Mouse (Mus musculus) thymus, postnatal 25 days (tissue): ENCODE measurements at regions not wholly inside any gene's neighbourhood (a gene's known extent, or its start where the extent isn't known, plus 50 kb on each side); places are given as distances from the start of the nearest gene placed in this dataset.
"Not testable (repeated sequence)": the region's sequence is repeated elsewhere in the genome, so short reads cannot be mapped to it uniquely, and the experiment has no call there.

ENCODE experiments used
- DNase-seq: peaks from one replicate; pipeline ENCODE4 v3.0.0; 2022

DNA sequence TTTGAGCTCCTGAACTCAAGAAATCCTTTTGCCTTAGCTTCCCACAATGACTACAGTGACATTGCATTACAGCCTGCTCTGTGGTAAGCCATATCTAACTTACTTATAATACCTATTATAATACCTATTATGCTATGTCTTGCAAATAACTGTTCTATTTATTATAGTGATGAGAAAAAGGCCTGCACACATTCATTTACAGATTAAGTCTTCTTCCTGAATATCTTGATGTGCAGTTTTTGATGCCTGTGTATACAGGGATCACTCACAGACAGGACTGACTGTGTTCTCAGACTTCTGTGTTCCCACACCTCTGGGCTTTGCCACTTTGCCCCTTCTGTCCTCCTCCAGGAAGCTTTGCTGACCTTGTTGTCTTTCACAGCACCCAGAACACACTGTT is 102.8 kb upstream of the Dlg1 start:
- no peak for DNase-seq

DNA sequence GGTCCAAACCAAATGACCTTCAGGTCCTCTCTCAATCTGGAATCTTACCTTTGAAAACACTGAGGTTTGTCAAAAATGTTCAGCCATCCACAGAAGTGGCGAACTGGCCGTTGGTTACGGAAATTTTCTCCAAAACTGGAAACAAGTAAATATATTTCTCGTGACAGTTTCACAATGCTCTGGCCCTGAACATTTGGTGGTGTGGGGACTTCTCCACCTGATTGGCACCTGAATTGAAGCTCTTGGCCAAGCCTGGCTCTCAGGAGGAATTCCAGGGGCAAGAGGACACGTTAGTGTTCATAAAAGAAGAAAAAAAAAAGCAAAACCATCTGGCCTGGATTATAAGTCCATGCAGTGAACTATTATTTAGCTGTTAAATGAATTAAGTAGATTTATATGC is 98.3 kb upstream of the Dlg1 start:
- no peak for DNase-seq

DNA sequence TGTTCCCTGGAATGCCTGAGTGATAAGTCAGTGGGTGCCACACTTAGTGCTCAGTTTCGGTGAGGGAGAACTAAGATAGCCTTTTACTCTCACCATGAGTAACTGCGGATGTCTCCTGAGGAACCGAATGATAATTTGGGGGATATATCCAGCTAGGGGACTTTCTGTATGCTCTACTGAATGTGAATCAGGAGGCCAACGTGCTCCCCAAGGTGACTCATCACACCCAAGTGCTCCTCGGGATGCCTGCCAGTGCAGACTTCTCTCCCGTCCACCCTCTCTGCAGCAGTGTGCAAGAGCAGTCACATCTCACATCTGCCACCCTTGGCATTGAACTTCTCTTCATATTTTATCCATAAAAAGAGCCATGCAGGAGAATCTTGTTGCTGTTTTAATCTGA is 94.9 kb upstream of the Dlg1 start:
- no peak for DNase-seq

DNA sequence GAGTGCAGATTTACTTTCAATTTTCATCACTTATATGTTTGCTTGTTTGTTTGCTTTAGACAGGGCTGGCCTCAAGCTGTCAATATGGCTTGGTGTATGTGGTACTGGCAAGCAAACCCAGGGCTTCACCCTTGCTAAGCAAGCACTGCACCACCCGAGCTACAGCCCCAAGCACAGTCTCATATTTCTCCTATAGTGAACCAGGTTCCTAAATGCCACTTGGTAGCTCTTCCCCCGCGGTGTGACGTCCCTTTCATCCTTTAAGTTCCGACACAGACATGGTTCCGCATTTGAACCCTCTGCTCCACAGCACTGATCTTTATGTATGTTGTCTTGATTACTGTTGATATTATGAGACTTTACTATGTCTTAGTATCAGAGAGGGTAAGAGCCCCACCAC is 93.4 kb upstream of the Dlg1 start:
- DNase-seq = no peak

DNA sequence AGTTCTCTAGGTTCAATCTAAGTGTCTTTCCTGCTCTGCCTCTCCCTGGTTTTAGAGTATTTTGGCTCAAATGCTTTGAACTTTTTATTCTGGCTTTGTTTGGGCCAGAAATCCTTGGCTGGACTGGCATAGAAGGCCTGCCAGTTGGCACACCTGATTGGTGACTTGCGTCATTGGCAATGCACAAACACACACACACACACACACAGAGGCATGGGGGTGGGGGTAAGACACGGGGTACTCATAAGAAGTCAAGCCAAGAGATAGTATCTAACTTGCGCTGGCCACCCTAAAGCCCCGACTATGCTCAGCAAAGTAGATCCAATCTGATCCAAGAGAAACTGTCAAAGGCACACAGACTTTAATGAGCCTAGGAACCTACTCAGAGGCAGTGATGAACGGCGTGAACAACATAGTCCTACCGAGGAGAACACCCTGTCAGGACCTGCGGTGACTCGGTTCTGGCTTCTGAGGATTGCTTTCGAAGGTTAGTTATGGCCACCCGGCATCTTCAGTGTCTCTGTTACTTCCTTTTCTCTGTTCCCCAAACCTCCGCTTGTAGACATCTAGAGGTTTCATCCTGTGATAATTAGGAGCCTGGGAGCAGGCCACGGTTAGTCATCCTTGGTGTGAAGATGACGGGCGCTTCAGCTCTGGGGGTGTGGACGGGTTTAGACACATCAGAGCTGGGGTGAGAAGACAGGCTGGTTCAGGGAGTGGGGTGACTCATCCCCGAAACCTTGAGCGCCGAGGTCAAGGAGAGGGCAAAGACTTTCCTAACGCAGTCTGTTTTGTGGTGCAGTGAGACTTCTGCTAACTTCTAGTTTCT is 92.7 kb upstream of the Dlg1 start:
- DNase-seq = no peak

DNA sequence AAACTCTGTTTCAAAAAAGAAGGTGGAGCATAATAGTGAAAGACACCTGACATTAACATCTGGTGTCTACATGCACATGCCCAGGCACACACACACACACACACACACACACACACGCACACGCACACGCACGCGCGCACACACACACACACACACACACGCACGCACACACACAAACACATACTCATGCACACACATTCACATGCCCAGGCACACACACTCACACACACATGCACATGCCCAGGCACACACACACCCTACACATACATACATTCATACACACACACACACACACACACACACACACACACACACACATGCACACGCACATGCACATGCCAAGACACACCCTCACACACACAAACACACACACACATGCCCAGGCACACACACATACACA is 89.4 kb upstream of the Dlg1 start:
- not testable (repeated sequence) for DNase-seq

DNA sequence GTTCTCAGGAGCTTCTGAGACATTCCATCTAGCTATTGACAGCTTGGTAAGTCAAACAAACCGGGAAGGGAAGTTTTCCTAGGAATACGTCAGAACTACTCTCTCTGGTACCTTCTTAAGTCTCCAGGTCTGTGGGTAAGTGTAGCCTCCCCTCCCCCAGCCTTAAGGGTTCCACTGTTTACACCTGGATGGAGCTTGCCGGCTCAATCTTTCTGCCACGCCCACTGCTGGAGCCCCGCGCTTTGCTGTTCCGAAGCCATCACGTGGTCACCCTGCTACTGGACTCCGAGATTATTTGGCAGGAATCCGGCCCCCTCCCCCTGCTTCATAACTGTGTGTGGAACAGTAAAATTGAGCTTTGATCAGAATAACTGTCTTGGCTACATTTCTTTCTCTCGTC is 87.6 kb upstream of the Dlg1 start:
- not testable (repeated sequence) for DNase-seq

DNA sequence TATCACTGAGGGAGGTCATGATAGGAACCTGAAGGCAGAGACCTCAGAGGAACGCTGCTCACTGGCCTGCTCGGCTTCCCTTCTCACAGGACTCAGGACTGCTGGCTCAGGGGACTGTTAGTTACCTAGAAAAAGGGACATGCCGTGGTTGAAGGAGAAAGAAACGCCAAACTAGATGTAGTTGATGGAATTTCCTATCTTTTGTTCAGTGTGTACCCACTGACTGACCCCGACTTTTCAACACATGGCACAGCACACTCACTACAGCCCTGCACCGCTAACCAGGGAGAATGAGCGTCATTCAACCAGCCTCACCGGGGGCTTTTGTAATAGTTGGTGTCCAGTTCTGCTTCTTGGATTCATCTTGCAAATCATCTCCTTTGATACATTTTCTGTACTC is 86.8 kb upstream of the Dlg1 start:
- DNase-seq = no peak

DNA sequence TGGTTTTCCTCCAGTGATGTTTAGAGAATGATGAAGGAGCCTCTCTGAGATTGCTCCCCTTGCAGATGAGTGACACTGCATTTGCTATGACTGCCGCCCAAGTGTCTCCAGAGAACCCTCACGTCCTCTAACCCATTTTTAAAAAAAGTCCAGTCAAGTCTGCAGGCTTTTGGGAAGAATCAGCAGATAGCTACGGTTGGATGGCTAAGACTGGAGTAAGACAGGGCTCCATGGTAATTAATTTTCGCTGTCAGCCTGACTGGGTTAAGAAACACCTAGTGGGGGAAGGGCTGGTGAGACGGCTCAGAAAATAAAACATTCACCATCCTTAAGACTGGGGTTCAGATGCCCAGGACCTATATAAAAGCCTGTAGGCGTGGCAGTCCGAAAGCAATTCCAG is 85.9 kb upstream of the Dlg1 start:
- no peak for DNase-seq

DNA sequence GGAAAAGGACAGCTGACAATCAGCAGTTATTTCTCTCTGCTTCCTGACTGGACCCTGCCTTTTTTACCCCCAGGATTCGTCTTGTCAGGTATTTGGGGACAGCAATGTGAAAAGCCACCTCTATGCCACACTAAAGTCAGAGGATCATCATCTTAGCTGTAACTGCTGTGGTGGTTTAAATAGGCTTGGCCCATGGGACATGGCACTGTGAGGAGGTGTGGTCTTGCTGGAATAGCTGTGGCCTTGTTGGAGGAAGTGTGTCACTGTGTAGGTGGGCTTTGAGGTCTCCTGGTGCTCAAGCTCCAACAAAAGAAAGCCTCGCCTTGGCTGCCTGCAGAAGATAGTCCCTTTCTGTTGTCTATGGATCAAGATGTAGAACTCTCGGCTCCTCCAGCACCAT is 83.9 kb upstream of the Dlg1 start:
- DNase-seq = no peak

DNA sequence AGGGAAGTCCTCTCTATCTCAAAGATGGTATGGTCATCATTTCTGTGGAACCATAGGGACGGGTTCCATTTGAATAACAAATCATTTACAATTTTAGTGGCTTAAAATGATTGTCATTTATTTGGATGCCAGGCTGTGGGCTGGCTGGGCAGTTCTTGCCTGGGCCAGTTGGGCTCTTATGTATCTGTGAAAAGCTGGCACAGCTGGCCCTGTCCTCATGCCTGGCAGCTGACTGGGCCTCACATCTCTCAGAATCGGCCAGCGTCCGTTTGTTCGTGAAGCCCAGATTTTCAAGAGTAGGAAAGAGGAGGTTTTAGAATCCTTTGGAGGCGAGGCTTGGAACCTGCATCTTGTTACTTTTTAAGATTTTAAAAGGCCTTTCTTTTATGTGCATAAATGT is 82.5 kb upstream of the Dlg1 start:
- no peak for DNase-seq

DNA sequence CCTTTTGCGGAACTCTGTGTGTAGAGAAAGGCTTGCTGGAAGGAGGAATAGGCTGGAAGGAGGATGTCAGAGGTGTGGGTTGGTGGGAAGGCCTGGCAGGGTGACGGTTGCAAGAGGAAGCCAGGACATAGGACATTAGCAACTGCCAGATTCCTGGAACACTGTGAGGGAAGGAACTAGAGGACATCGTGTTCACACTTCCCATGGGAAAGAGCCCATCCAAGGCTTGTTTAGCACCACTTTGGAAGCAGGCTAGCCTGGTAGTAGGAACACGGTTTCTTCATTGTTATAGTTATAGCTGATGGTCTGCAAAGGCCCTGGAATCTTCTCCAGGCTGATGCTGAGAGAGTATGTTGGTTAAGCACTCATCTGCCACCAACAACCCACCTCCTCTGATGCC is 80.4 kb upstream of the Dlg1 start:
- DNase-seq = no peak

DNA sequence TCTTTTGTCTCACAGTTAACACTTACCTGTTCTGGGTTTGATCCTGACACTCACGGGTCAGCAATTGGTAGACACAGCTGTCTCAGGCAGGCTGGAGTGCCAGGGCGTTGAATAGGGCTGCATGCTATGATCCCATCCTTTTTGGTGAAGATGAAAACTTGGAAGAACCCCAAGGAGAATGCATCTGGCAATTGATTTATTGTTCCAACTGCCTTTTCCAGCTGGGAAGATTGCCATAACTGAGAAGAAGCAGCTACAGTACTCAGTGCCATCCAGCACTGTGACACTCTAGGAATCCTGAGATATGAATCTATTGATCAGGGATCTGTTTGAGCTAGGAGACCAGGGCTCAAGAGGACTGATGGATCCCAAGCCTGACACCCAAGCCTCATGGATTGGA is 79.6 kb upstream of the Dlg1 start:
- no peak for DNase-seq

DNA sequence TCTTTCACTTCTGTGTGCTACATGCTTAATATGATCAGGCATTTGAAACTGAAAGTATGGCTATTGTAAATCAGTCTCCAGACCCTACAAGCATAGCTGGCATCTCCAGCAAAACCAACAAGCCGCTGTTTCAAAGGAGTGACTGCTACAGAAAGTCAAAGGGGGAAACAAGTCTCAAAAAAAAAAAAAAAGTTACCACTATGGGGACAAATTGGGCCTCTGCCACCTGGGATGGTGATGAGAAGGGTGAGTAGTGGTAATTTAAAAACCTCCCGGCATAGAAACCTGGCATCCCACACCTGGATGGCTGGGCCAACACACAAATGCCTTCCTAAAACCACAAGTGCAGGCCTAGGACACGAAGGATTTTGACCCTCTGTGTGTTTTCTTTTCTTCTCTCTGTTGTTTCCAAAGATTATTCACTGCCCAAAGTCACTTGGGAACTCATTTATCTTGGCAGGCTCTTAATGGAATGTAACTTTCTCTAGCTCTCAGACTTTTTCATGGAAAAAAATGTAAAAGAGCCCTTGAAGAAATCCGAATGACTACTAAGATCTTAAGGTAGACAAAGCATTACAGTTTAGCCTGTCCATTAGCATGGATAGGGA is 78.9 kb upstream of the Dlg1 start:
- no peak for DNase-seq

DNA sequence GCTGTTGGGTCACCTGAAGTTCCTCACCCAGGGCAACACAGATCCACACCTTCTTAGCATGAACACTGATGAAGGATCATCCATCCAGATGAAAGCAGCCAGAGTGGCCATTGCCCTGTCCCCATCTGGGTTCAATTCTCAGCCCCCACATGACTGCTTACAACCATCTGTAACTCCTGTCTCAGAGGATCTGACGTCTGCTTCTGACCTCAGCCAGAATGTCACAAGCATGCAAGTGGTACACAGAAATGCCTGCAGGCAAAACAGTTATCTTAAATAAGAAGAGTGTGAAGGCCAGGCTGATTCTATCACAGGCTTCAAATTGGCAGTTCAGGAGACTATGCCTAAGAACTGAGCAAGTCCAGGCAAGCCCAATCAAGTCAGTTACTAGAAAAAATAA is 76.2 kb upstream of the Dlg1 start:
- DNase-seq = no peak

DNA sequence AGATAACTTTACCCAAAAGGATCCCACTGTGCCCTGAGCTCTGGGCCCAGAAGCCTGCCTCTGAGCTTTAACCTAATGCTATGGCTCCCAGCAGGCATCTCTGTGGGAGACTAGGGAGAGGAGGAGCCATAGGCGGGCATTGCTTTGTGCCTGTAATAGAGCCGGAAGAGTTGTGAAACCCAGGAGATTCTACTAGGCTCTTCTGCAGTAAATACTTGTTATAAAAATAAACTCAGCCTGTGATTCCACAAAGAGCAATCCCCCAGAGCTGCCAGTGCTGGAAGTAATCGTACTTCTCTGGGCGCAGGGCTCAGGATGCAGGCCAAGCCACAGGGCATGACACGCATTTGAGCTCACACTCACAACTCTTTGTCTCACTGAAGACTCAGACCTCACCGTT is 73.7 kb upstream of the Dlg1 start:
- no peak for DNase-seq

DNA sequence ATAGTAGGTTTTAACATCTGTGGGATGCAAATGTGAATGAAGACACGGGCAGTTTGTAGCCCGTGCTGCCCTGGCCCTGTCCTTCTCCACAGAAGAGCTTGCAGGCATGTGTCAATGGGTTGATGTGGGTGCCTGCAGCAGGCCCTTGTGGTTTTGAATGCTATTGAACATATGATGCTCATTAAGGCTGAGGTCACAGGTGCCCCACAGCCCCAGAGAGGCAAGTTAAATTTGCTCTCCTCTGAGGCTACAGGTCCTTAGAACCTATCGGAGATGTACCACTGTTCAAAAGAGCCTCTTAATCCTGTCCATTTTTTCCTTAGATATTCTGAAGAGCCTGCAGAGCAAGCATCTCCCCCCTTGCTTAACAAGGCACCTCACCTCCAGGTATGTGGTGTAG is 71.7 kb upstream of the Dlg1 start:
- no peak for DNase-seq

DNA sequence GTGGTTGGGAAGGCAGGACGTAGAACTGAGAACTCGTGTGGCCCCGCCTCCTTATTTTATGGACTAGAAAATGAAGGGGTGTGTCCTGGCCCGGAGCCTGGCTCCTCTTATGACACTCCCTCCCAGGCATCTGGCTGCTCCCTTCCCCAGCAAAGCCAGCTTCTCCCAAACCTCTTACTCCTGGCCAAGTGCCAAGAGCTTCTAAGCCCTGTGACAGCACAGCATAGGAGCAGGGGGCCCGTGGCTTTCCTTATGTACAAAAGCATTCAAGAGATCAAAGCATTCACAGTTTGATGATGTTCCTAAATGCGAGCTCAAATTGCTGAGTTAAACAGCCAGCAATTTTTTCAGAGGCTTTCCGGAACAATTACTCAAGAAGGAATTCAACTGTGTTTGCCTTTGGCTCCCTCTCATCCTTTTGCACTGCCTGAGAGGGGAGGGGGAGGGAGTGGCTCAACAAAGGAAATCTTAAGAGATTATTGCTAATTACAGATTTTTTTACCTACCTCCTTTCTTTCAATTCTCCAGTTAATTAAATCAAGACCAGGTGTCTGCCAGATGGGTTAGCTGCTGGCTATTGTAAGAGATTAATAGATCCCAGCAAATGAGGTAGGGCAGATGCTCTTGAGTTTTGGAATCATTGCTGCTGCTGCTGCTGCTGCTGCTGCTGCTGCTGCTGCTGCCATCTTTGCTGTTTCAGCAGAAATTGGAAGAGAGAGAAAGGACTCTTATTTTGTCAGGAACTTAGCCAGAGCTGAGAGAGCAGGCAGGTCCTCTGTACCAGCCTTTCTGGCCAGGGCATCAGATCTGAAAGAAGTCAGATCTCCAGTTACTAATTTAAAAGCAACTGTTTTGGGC is 71.0 kb upstream of the Dlg1 start:
- DNase-seq = no peak

DNA sequence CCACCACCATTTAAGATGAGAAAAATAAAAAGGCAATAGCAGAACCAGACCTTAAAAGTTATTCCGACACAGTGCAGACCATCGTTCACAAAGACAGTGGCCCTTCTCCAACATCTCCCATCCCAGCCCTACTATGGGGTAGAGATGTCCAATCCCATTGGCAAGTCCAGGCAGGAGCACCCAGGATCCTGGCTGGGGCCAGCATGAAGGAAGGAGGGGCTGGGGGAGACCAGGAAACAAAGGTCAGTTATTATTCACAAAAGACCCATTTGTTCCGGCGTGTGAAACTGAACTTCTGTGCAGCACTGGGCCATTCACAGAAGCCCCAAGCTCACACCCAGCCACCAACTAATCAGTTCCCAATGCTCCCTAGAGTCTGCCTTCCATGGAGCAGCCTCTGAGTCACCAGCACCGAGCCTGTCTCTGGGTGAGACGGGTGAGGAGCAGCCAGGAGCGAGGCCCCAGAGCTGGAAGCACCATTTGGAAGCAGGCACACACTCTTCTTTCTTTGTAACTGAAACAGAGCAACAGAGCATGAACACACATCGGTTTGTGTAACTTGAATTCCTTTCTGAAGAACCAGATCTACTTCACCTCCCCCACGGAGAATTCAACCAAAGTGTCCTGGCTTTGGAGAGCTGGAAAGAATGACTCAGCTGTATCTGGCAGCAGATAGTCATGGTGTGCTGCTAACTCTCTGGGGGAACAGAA is 70.1 kb upstream of the Dlg1 start:
- no peak for DNase-seq

DNA sequence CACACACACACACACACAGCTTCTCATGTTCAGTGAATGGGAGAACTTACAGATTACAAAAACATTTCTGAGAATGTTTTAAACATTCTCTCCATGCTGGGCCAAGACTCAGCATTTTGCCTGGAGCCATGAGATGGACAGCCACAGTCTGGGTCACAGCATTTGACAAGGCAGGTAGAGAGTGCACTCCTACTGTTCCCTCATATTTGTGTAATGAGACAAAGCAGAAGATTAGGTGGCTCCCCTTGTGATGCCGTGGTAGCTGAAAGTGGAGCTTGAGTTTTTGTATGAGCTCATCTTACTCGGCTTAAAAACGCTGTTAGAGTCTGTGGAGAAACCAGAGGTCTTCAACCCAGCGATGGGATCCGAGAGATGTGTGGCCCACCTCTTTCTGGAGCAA is 65.3 kb upstream of the Dlg1 start:
- DNase-seq = no peak

DNA sequence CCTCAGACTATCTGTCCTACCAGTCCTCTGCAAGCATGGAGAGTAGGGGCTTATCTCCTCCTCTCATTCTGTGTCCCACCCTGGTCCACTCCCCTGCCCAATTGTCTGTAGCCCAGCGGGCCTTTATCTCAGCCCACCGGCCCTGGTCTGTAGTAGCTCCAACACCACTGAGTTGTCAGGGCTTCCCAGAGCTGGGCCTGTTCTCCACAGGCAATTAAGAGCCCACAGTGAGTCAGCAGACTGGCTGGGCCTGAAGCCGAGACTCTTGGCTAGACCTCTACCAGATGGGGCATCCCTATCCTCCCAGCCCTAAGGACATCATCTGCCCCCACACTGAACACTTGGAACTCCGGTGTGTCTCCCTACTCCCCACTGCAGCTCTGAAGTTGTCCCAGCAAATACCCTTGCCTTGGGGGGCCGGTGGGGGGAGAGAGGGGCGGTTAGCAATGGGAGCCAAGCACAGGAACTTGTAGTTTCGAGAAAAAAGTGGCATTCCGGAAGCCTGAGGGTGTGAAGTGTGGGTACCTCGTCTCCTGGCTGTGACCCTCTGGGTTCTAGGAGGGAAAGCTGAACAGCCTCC is 64.7 kb upstream of the Dlg1 start:
- DNase-seq = no peak

DNA sequence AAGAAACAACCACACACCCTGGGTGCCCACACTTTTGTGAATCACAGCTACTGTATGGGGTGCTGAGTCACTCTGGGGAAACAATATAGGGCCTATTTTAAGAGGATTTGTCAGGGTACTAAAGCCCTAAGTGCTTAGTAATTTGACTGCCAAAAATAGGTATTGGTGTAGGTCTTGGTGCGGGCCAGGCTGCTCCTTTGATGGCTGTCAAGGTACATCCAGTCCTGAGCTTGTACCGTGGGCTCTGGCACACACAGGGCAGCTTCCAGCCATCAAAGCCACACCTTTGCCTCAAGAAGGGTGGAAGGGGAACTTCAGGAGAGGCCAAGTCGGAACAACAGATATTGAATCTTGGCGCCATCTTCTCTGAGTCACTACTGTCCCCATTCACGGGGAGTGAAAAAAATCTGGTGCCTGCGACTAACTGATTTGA is 64.2 kb upstream of the Dlg1 start:
- DNase-seq = no peak

DNA sequence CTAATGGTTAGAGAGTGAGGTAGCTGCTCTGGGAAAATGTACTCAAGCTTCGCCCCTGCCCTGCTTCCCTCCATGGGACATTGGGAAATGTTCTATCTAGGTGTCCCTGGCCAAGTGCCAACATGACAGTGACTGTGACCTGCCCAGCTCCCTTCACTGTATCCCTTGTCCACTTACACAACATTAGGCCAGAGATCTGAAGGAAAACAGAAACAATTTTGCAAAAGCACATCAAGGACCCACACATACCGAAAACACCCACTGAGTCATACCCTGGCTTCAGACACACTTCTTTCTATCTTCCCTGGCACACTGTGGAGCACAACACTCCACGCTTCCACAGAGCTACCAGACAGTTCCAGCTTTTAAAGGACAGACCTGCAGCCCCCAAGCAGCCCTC is 62.0 kb upstream of the Dlg1 start:
- DNase-seq = no peak
